Mouse (Mus musculus) stomach, embryonic 14.5 days (tissue): ENCODE results near the gene Ptger2. TPM values are rescaled to one million over a fixed set of nuclear protein-coding genes. Genes with fewer than 3 reads are reported as not detected.
A peak's percentile ranks its signal among the peaks of the same experiment; 100 is the strongest.

Experiments
- ATAC-seq: fragments of 200-750 bp; cut with Nextera tagmentation; 2 replicates; pipeline ENCODE4 v1.8.0; 2017; ENCODE audit warnings: low read depth, moderate TSS enrichment; ENCODE audit not compliant: insufficient number of reproducible peaks, insufficient read depth, low FRiP score
- H3K27ac ChIP-seq: fragments of 300-500 bp; sonication (generic); 2 replicates; pipeline ENCODE4 v1.5.1; 2014; ENCODE audit warnings: mild to moderate bottlenecking, low read length, moderate library complexity, mixed read lengths
- H3K27me3 ChIP-seq: fragments of 300-500 bp; sonication (generic); 2 replicates; pipeline ENCODE4 v1.6.1; 2014; ENCODE audit warnings: low read length, control low read depth, mixed read lengths; ENCODE audit not compliant: control insufficient read depth, insufficient read depth
- H3K36me3 ChIP-seq: fragments of 300-500 bp; sonication (generic); 2 replicates; pipeline ENCODE4 v1.6.1; 2014; ENCODE audit warnings: mild to moderate bottlenecking, control low read depth, low read length, moderate library complexity, mixed read lengths; ENCODE audit not compliant: control insufficient read depth, insufficient read depth
- H3K4me1 ChIP-seq: fragments of 300-500 bp; sonication (generic); 2 replicates; pipeline ENCODE4 v1.6.1; 2014; ENCODE audit warnings: low read length, control low read depth, mixed read lengths; ENCODE audit not compliant: control insufficient read depth, insufficient read depth
- H3K4me2 ChIP-seq: fragments of 300-500 bp; sonication (generic); replicated peaks from 2 replicates; pipeline ENCODE4 v1.6.1; 2014; ENCODE audit warnings: low read depth, low read length, control low read depth
- H3K4me3 ChIP-seq: fragments of 300-500 bp; sonication (generic); 2 replicates; pipeline ENCODE4 v1.5.1; 2014; ENCODE audit warnings: low read depth, low read length, control low read depth
- H3K9ac ChIP-seq: fragments of 300-500 bp; sonication (generic); replicated peaks from 2 replicates; pipeline ENCODE4 v1.6.1; 2014; ENCODE audit warnings: low read depth, mild to moderate bottlenecking, control low read depth, low read length, moderate library complexity, mixed read lengths
- H3K9me3 ChIP-seq: fragments of 300-500 bp; sonication (generic); 2 replicates; pipeline ENCODE4 v1.6.1; 2016; ENCODE audit warnings: low read depth, low read length, control low read depth; ENCODE audit not compliant: control insufficient read depth
- WGBS: fragments of 180-500 bp; shearing (Covaris S2); extraction: QIAGEN DNeasy Blood & Tissue Kit; methylation state at CpG from one replicate; pipeline ENCODE4 v1.1.7; 2014; 5-methylcytosine and 5-hydroxymethylcytosine counted together
- polyA plus RNA-seq: library from polyadenylated mRNA; unstranded; fragments of >200 nt; fragmentation: Nextera tagmentation; extraction: Ambion mirVana; gene quantifications from 2 replicates; pipeline ENCODE4 v1.2.1, GENCODE M21; 2014

Ptger2 gene
- polyA plus RNA-seq, 1 experiment from 2014 or later = 3.3 TPM

GRCm38 (mm10) chr14:44989017-44989721, 1.2 kb downstream of the Ptger2 start:
- Histone ChIP-seq H3K4me3 (peak overlapping the region; percentile 46), H3K9ac (peak overlapping the region; percentile 42), H3K27ac (no peak overlapping the region), H3K4me2 (peak overlapping the region; percentile 83), H3K36me3 (no peaks in the 10 kb centered on the region), H3K9me3 (no peaks in the 10 kb centered on the region), H3K4me1 (peaks cover 9% of the 10 kb centered on the region; the same call in 1 of the 2 replicates), H3K27me3 (0 out of 2 replicates have a peak, but pooled peaks cover 7% of the 10 kb centered on the region)
- WGBS = 1% methylated on average over 45 of the region's 45 CpGs
- ATAC-seq = 0 out of 2 replicates have a peak, but pooled peaks have one; percentile 7

- 0 out of 2 replicates have a peak, but pooled peaks cover 7% of the 10 kb centered on the region for H3K27me3 ChIP-seq
- WGBS = 43% methylated on average over 4 of the region's 4 CpGs
- ATAC-seq = no peak
- no peaks in the 10 kb centered on the region for H3K36me3 ChIP-seq
- no peaks in the 10 kb centered on the region for H3K9me3 ChIP-seq
- peak overlapping the region; percentile 83 for H3K4me2 ChIP-seq
- peak overlapping the region; percentile 46 for H3K4me3 ChIP-seq
- peaks cover 9% of the 10 kb centered on the region; the same call in 1 of the 2 replicates for H3K4me1 ChIP-seq
- peak overlapping the region; percentile 42; the same call in 1 of the 2 replicates for H3K9ac ChIP-seq
- H3K27ac ChIP-seq = no peak overlapping the region
These were observed 1.8 kb downstream of the Ptger2 start for GRCm38 (mm10) chr14:44989751-44990150.

GRCm38 (mm10) chr14:44994337-44994736, 6.3 kb downstream of the Ptger2 start:
- Histone ChIP-seq H3K4me1 (peaks cover 3% of the 10 kb centered on the region; the same call in 1 of the 2 replicates), H3K4me3 (no peak overlapping the region), H3K27me3 (0 out of 2 replicates have a peak, but pooled peaks cover 3% of the 10 kb centered on the region), H3K9me3 (no peaks in the 10 kb centered on the region), H3K9ac (no peak overlapping the region), H3K36me3 (no peaks in the 10 kb centered on the region), H3K4me2 (no peak overlapping the region), H3K27ac (no peak overlapping the region)
- no peak for ATAC-seq

- no peak overlapping the region for H3K4me3 ChIP-seq
- no peaks in the 10 kb centered on the region for H3K9me3 ChIP-seq
- no peaks in the 10 kb centered on the region for H3K27me3 ChIP-seq
- H3K4me1 ChIP-seq = no peaks in the 10 kb centered on the region
- H3K27ac ChIP-seq = no peak overlapping the region
- no peak overlapping the region for H3K9ac ChIP-seq
- no peaks in the 10 kb centered on the region for H3K36me3 ChIP-seq
- no peak overlapping the region for H3K4me2 ChIP-seq
- no peak for ATAC-seq
- 82% methylated on average over 3 of the region's 3 CpGs for WGBS
These were observed 12.2 kb downstream of the Ptger2 start for GRCm38 (mm10) chr14:45000086-45000769.

- H3K4me2 ChIP-seq = no peak overlapping the region
- no peaks in the 10 kb centered on the region for H3K27me3 ChIP-seq
- H3K9me3 ChIP-seq = no peaks in the 10 kb centered on the region
- no peaks in the 10 kb centered on the region for H3K4me1 ChIP-seq
- no peak overlapping the region for H3K9ac ChIP-seq
- no peaks in the 10 kb centered on the region for H3K36me3 ChIP-seq
- H3K4me3 ChIP-seq = no peak overlapping the region
- ATAC-seq = no peak
- no peak overlapping the region for H3K27ac ChIP-seq
- whole genome bisulfite sequencing = 82% methylated on average over 4 of the region's 4 CpGs
These were observed 17.8 kb downstream of the Ptger2 start for GRCm38 (mm10) chr14:45005698-45006283.

- no peak overlapping the region for H3K4me2 ChIP-seq
- no peak overlapping the region for H3K9ac ChIP-seq
- no peak overlapping the region for H3K27ac ChIP-seq
- 84% methylated on average over 1 of the region's 1 CpGs for WGBS
- no peak overlapping the region for H3K4me3 ChIP-seq
- no peak for ATAC-seq
- H3K9me3 ChIP-seq = no peaks in the 10 kb centered on the region
- no peaks in the 10 kb centered on the region for H3K4me1 ChIP-seq
- H3K27me3 ChIP-seq = no peaks in the 10 kb centered on the region
- no peaks in the 10 kb centered on the region for H3K36me3 ChIP-seq
These were observed 21.2 kb downstream of the Ptger2 start for GRCm38 (mm10) chr14:45009242-45009641.

- 87% methylated on average over 2 of the region's 2 CpGs for WGBS
- H3K27ac ChIP-seq = no peak overlapping the region
- no peaks in the 10 kb centered on the region for H3K9me3 ChIP-seq
- no peaks in the 10 kb centered on the region for H3K27me3 ChIP-seq
- H3K9ac ChIP-seq = no peak overlapping the region
- no peak for ATAC-seq
- no peak overlapping the region for H3K4me3 ChIP-seq
- no peaks in the 10 kb centered on the region for H3K4me1 ChIP-seq
- H3K4me2 ChIP-seq = no peak overlapping the region
- H3K36me3 ChIP-seq = no peaks in the 10 kb centered on the region
These were observed 23.3 kb downstream of the Ptger2 start for GRCm38 (mm10) chr14:45011260-45011659.

- Histone ChIP-seq H3K27me3 (no peaks in the 10 kb centered on the region), H3K27ac (no peak overlapping the region), H3K4me1 (no peaks in the 10 kb centered on the region), H3K9ac (no peak overlapping the region), H3K4me3 (no peak overlapping the region), H3K9me3 (no peaks in the 10 kb centered on the region), H3K36me3 (no peaks in the 10 kb centered on the region), H3K4me2 (no peak overlapping the region)
- no peak for ATAC-seq
- 90% methylated on average over 6 of the region's 6 CpGs for WGBS
These were observed 23.7 kb downstream of the Ptger2 start for GRCm38 (mm10) chr14:45011671-45012070.
